Comparison of ENCODE assay signal across 10 mouse cellular contexts in genomic region chr11:102266631-102267355, GRCm38 (mm10). TPM values are rescaled to one million over a fixed set of nuclear protein-coding genes. Genes with fewer than 3 reads are reported as not detected.
DNase-seq lines count a peak whose midpoint lies in the region; ATAC-seq and TF ChIP-seq lines count a peak whose summit lies in the region.
"Had no signal": no experiment of that assay in that cellular context is flagged by ENCODE, and none has a peak within 500 bp of the region (broad histone marks: within the 10 kb centered on the region; RNA-seq: fewer than 3 reads in every experiment).

No protein-coding gene starts in this region.

- TF ChIP-seq POLR2A in thymus, adult 2 months (IDR thresholded peaks at IDR 0.05; ENCODE audit: control insufficient read depth, extremely low read depth, insufficient read depth, low read length, poor library complexity) = no peak

- TF ChIP-seq CTCF in thymus, adult 2 months (IDR thresholded peaks at IDR 0.05; ENCODE audit: borderline replicate concordance, control insufficient read depth, extremely low read depth, insufficient read depth, low read length, poor library complexity) = no peak

- no peaks in the 10 kb centered on the region for H3K27me3 ChIP-seq in heart, embryonic 11.5 days (ENCODE audit: control insufficient read depth, insufficient read depth, low read length)
- no peaks in the 10 kb centered on the region for H3K27me3 ChIP-seq in liver, embryonic 11.5 days (replicated peaks; ENCODE audit: control insufficient read depth, insufficient read depth, low read length)
- no peaks in the 10 kb centered on the region; the same call in 1 of the 2 replicates for H3K27me3 ChIP-seq in limb, embryonic 12.5 days
- H3K27me3 ChIP-seq in thymus, adult 2 months (ENCODE audit: control insufficient read depth, insufficient read depth, low read length) = no peaks in the 10 kb centered on the region
- H3K27me3 ChIP-seq: midbrain, embryonic 12.5 days had no signal

- no peak for ATAC-seq in heart, embryonic 11.5 days (replicated peaks; ENCODE audit: insufficient number of reproducible peaks, low FRiP score, low TSS enrichment)
- ATAC-seq in liver, embryonic 11.5 days (replicated peaks; ENCODE audit: low FRiP score) = no peak
- ATAC-seq in limb, embryonic 12.5 days (ENCODE audit: insufficient number of reproducible peaks, insufficient read depth, low FRiP score, low TSS enrichment, low read depth) = no peak
- ATAC-seq in megakaryocyte progenitor cell, adult 5-6 weeks (replicated peaks; ENCODE audit: poor library complexity) = no peak
- ATAC-seq: activated CD4-positive, CD25-positive, alpha-beta regulatory T cell, adult 4 months had no signal

- no peak overlapping the region for H3K9ac ChIP-seq in heart, embryonic 11.5 days (ENCODE audit: low read depth, low read length)
- no peak overlapping the region for H3K9ac ChIP-seq in liver, embryonic 11.5 days (ENCODE audit: low read depth, low read length)
- H3K9ac ChIP-seq in limb, embryonic 12.5 days (replicated peaks) = no peak overlapping the region
- H3K9ac ChIP-seq: midbrain, embryonic 12.5 days had no signal

- no peaks in the 10 kb centered on the region for H3K9me3 ChIP-seq in heart, embryonic 11.5 days (replicated peaks; ENCODE audit: control insufficient read depth, low read length)
- H3K9me3 ChIP-seq in liver, embryonic 11.5 days (ENCODE audit: control insufficient read depth, low read length) = no peaks in the 10 kb centered on the region
- no peaks in the 10 kb centered on the region for H3K9me3 ChIP-seq in limb, embryonic 12.5 days
- H3K9me3 ChIP-seq: midbrain, embryonic 12.5 days had no signal

- H3K4me1 ChIP-seq in heart, embryonic 11.5 days (ENCODE audit: control insufficient read depth, insufficient read depth, low read length) = peaks cover 3% of the 10 kb centered on the region; the same call in 1 of the 2 replicates
- peaks cover 2% of the 10 kb centered on the region; the same call in 1 of the 2 replicates for H3K4me1 ChIP-seq in liver, embryonic 11.5 days (replicated peaks; ENCODE audit: control insufficient read depth, insufficient read depth, low read length)
- peaks cover 4% of the 10 kb centered on the region; the same call in 1 of the 2 replicates for H3K4me1 ChIP-seq in limb, embryonic 12.5 days (replicated peaks)
- peaks cover 4% of the 10 kb centered on the region; the same call in 1 of the 2 replicates for H3K4me1 ChIP-seq in thymus, adult 2 months (replicated peaks; ENCODE audit: control insufficient read depth, insufficient read depth, low read length)
- H3K4me1 ChIP-seq: midbrain, embryonic 12.5 days had no signal

- H3K4me2 ChIP-seq in heart, embryonic 11.5 days = peak overlapping the region; percentile 42; the same call in 1 of the 2 replicates
- 0 out of 2 replicates have a peak overlapping the region, but pooled peaks have one; percentile 12 for H3K4me2 ChIP-seq in liver, embryonic 11.5 days
- peak overlapping the region; percentile 26; the same call in 1 of the 2 replicates for H3K4me2 ChIP-seq in limb, embryonic 12.5 days
- H3K4me2 ChIP-seq: midbrain, embryonic 12.5 days had no signal

- WGBS in heart, embryonic 11.5 days (ENCODE audit: insufficient replicate concordance) = 88% methylated on average over 8 of the region's 8 CpGs
- 90% methylated on average over 8 of the region's 8 CpGs for WGBS in liver, embryonic 11.5 days
- 84% methylated on average over 8 of the region's 8 CpGs for WGBS in limb, embryonic 12.5 days
- 96% methylated on average over 8 of the region's 8 CpGs for WGBS in thymus, adult 2 months

- no peak for DNase-seq in heart, adult 9 months (ENCODE audit: low spot score in 2 of 2)
- DNase-seq in liver, embryonic 11.5 days (ENCODE audit: low spot score) = no peak
- no peak for DNase-seq in liver
- peak; percentile 27 for DNase-seq in NIH3T3 (ENCODE audit: low read depth)
- DNase-seq in thymus, adult 2 months = no peak

- no peak overlapping the region for H3K27ac ChIP-seq in heart, embryonic 11.5 days (ENCODE audit: low read depth, low read length)
- no peak overlapping the region for H3K27ac ChIP-seq in liver, embryonic 11.5 days (ENCODE audit: low read depth, low read length)
- no peak overlapping the region for H3K27ac ChIP-seq in limb, embryonic 12.5 days
- no peak overlapping the region for H3K27ac ChIP-seq in thymus, adult 2 months (ENCODE audit: control insufficient read depth, insufficient read depth, low read length)
- H3K27ac ChIP-seq: midbrain, embryonic 12.5 days had no signal

- H3K4me3 ChIP-seq in heart, embryonic 11.5 days (ENCODE audit: low read depth, low read length) = no peak overlapping the region
- H3K4me3 ChIP-seq in liver, embryonic 11.5 days (ENCODE audit: low read depth, low read length) = no peak overlapping the region
- H3K4me3 ChIP-seq in limb, embryonic 12.5 days (replicated peaks) = no peak overlapping the region
- H3K4me3 ChIP-seq in thymus, adult 2 months (ENCODE audit: control insufficient read depth, insufficient read depth, low read length) = no peak overlapping the region
- H3K4me3 ChIP-seq: midbrain, embryonic 12.5 days had no signal

- H3K36me3 ChIP-seq in heart, embryonic 11.5 days (ENCODE audit: control insufficient read depth, insufficient read depth, low read length) = peaks cover 3% of the 10 kb centered on the region; the same call in 1 of the 2 replicates
- H3K36me3 ChIP-seq in liver, embryonic 11.5 days (ENCODE audit: control insufficient read depth, insufficient read depth, low read length) = peaks cover 5% of the 10 kb centered on the region
- H3K36me3 ChIP-seq in limb, embryonic 12.5 days = peaks cover 33% of the 10 kb centered on the region
- no peaks in the 10 kb centered on the region for H3K36me3 ChIP-seq in thymus, adult 2 months (ENCODE audit: control insufficient read depth, insufficient read depth, low read length)

RNA-seq across cellular contexts. Expression of gene Asb16, which starts 1.8 kb away (rescaled TPM):
- polyA plus RNA-seq in heart, embryonic 11.5 days (2014; fragmentation: Nextera tagmentation; extraction: Ambion mirVana) = 0.23 TPM in 1 of 2 replicates, not detected in the other
- 0.05 and 0.12 TPM in 2 replicates for polyA plus RNA-seq in liver, embryonic 11.5 days (2014; fragmentation: Nextera tagmentation; extraction: Ambion mirVana)
- polyA plus RNA-seq in limb, embryonic 12.5 days (2016; fragmentation: Nextera tagmentation; extraction: Ambion mirVana) = 0.16 and 0.19 TPM in 2 replicates
- total RNA-seq in megakaryocyte progenitor cell, adult 5-6 weeks (2015) = 1.5 and 2.0 TPM in 2 replicates
- 0.54 and 0.58 TPM in 2 replicates for total RNA-seq in megakaryocyte progenitor cell, adult 5-6 weeks (2017)
- 0.12 and 0.27 TPM in 2 replicates for polyA plus RNA-seq in thymus, adult 2 months (2012; rRNA removed)
- polyA plus RNA-seq: activated CD4-positive, CD25-positive, alpha-beta regulatory T cell, adult 4 months; midbrain, embryonic 12.5 days had no signal

RNA-seq across cellular contexts. Expression of gene Tmub2, which starts 17.9 kb away (rescaled TPM):
- 40.1 and 40.5 TPM in 2 replicates for polyA plus RNA-seq in heart, embryonic 11.5 days (2014; fragmentation: Nextera tagmentation; extraction: Ambion mirVana)
- polyA plus RNA-seq in liver, embryonic 11.5 days (2014; fragmentation: Nextera tagmentation; extraction: Ambion mirVana) = 41.6 and 44.8 TPM in 2 replicates
- polyA plus RNA-seq in limb, embryonic 12.5 days (2016; fragmentation: Nextera tagmentation; extraction: Ambion mirVana) = 47.4 and 48.9 TPM in 2 replicates
- 15.3 and 16.3 TPM in 2 replicates for total RNA-seq in megakaryocyte progenitor cell, adult 5-6 weeks (2015)
- 21.4 and 24.8 TPM in 2 replicates for total RNA-seq in megakaryocyte progenitor cell, adult 5-6 weeks (2017)
- 74.1 and 74.2 TPM in 2 replicates for polyA plus RNA-seq in thymus, adult 2 months (2012; rRNA removed)

RNA-seq across cellular contexts. Expression of gene BC030867, which starts 18.1 kb away (rescaled TPM):
- 12.7 and 13.2 TPM in 2 replicates for polyA plus RNA-seq in heart, embryonic 11.5 days (2014; fragmentation: Nextera tagmentation; extraction: Ambion mirVana)
- 28.2 and 29.4 TPM in 2 replicates for polyA plus RNA-seq in liver, embryonic 11.5 days (2014; fragmentation: Nextera tagmentation; extraction: Ambion mirVana)
- polyA plus RNA-seq in limb, embryonic 12.5 days (2016; fragmentation: Nextera tagmentation; extraction: Ambion mirVana) = 21.7 and 23.5 TPM in 2 replicates
- total RNA-seq in megakaryocyte progenitor cell, adult 5-6 weeks (2015) = 20.7 and 21.1 TPM in 2 replicates
- total RNA-seq in megakaryocyte progenitor cell, adult 5-6 weeks (2017) = 5.9 and 6.7 TPM in 2 replicates
- polyA plus RNA-seq in thymus, adult 2 months (2012; rRNA removed) = 13.0 and 17.7 TPM in 2 replicates

RNA-seq across cellular contexts. Expression of gene Atxn7l3, which starts 29.6 kb away (rescaled TPM):
- polyA plus RNA-seq in heart, embryonic 11.5 days (2014; fragmentation: Nextera tagmentation; extraction: Ambion mirVana) = 9.9 and 12.0 TPM in 2 replicates
- polyA plus RNA-seq in liver, embryonic 11.5 days (2014; fragmentation: Nextera tagmentation; extraction: Ambion mirVana) = 11.4 and 14.7 TPM in 2 replicates
- 22.3 and 22.9 TPM in 2 replicates for polyA plus RNA-seq in limb, embryonic 12.5 days (2016; fragmentation: Nextera tagmentation; extraction: Ambion mirVana)
- total RNA-seq in megakaryocyte progenitor cell, adult 5-6 weeks (2015) = 19.0 and 19.1 TPM in 2 replicates
- total RNA-seq in megakaryocyte progenitor cell, adult 5-6 weeks (2017) = 19.5 and 25.6 TPM in 2 replicates
- polyA plus RNA-seq in thymus, adult 2 months (2012; rRNA removed) = 89.9 TPM in 2 replicates

RNA-seq across cellular contexts. Expression of gene Hdac5, which starts 36.8 kb away (rescaled TPM):
- 42.8 and 45.3 TPM in 2 replicates for polyA plus RNA-seq in heart, embryonic 11.5 days (2014; fragmentation: Nextera tagmentation; extraction: Ambion mirVana)
- 23.8 and 26.0 TPM in 2 replicates for polyA plus RNA-seq in liver, embryonic 11.5 days (2014; fragmentation: Nextera tagmentation; extraction: Ambion mirVana)
- polyA plus RNA-seq in limb, embryonic 12.5 days (2016; fragmentation: Nextera tagmentation; extraction: Ambion mirVana) = 58.1 and 64.3 TPM in 2 replicates
- total RNA-seq in megakaryocyte progenitor cell, adult 5-6 weeks (2015) = 18.6 and 20.6 TPM in 2 replicates
- 18.7 and 22.1 TPM in 2 replicates for total RNA-seq in megakaryocyte progenitor cell, adult 5-6 weeks (2017)
- 76.8 and 81.7 TPM in 2 replicates for polyA plus RNA-seq in thymus, adult 2 months (2012; rRNA removed)
